Mouse (Mus musculus) yolk sac, embryonic 10.5 days (tissue): ENCODE results near the gene Laptm4a.

Source experiments
- DNase-seq: peaks from one replicate; pipeline ENCODE4 v3.0.0-alpha.2; 2017; ENCODE audit warnings: low spot score

Gene Laptm4a

DNA sequence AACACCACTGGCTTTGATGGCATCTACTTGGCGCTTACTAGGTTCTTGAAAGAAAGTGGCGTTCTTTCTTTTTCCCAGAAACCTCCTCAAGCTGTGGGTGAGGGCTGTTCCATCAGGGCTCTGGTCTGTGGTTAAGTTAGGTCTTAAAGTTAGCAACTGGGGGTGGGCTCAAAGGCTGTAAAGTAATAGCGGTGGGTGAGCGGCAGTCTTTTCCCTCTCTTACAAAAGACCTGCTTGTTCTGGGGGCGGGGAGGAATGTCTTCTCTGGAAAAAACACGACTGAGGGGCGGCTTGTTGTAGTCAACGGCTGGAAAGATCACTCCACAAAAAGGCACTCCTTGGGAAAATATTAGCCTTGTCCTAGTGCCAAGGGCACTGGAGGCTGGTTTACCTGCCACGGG is 32.7 kb downstream of the Laptm4a start:
- DNase-seq = no peak

DNA sequence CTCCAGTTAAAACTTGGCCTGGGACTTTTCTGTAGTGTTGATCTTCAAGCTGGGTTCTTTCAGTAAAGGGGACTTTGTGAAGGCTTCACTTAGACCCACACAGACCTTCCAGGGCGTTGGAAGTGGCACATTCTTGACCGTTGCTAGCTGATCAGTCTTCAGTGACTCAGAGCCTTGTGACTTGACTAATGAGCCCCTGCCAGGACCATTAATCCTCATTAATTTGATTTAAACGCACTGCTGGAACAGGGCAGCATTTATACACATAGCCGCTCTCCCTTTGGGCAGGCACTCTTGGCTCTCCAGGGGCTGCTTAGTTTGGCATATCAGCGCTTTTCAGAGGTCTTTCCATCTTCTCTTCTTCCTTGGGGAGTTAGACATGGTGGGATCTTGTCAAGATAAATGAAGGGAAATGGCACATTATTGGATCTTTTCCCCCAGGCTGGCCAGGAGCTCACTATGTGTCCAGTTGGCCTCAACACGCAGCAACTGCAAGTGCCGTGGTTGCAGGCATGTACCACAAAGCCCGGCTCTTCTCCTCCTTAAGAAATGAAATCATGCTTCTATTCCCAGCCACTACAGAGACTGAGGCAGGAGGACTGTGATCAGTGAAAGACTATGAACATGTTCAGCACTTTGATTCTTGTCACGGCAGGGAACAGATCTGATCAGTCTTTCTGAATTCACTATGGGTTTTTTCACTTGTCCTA is 40.3 kb downstream of the Laptm4a start:
- DNase-seq = no peak

DNA sequence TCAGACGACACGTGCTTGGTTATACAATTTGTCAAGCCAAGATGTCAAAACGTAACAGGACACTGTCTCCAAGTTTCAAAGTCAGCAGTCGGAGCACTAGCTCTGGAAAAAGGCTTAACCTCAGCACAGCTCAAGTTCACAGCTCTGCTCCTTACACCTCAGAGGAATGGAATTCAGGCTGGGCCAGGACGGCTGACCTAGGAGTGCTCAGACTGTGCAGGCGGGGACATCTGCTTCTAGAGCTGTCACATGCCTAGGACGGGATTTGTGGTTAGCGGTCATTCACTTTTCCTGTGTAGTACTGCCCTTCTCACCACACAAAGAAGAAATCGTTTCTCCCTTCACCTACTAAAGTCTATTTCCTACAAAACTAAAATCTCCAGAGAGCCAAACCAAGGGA is 48.4 kb downstream of the Laptm4a start:
- peak; percentile 58 for DNase-seq

DNA sequence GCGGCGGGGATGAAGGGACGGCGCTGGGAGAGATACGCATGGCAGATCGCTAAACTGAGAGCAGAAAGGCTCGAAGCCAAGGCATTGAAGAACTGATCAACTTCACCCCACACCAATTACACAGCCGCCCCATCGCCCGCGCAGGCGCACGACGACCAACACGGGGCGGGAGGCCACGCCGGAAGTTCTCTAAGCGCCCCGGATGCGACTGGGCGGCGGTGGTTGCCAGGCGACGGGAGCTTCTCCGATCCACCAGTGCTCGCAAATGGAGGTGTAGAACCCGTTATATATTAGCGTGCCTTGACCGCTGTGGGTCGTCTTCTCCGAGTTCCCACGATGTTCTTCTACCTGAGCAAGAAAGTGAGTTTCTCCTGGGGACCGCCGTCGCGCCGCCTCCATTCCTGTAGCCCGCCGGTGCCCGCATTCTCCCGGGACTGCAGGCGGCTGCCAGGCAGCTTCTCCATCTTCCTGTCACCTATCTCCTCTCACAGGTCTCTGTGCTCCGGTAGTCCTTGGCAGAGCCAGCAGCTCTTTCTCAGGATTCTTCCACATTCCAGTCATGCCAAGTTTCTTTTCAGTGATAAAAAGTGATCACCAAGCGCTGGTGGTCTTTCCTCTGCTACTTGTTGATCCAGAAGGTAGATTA is 52.5 kb downstream of the Laptm4a start, which contains the start of gene Wdr35:
Wdr35 (plus strand) TSS at position 73 of the 646 bp plus-strand sequence.
- DNase-seq = peak; percentile 78

DNA sequence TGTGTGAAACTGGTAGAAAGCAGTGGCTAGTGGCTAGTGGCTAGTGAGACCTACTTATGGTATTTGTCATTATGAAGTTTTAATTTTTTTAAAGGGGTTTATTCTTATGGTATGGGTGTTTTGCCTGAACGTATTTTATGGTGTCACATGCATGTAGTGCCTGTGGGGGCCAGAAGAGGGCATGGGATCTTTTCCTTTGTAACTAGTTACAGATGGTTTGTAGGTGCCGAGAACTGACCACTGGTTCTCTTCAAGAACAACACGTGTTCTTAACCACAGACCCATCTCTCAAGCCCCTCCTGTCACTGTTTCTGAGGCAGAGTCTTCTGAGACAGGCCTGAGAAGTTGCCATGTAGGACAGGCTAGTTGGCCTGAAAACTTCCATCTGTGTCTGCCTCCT is 53.6 kb downstream of the Laptm4a start:
- DNase-seq = no peak
